Mouse (Mus musculus) thymus, adult 2 months (tissue): ENCODE measurements at regions not wholly inside any gene's neighbourhood (a gene's known extent, or its start where the extent isn't known, plus 50 kb on each side); places are given as distances from the start of the nearest gene placed in this dataset.

ENCODE experiments used
- CTCF ChIP-seq: fragments of 200-500 bp; IDR thresholded peaks from 2 replicates; pipeline ENCODE4 v1.5.1; 2012; ENCODE audit warnings: mild to moderate bottlenecking, control low read depth, low read length, moderate library complexity, borderline replicate concordance; ENCODE audit not compliant: control insufficient read depth, poor library complexity, insufficient read depth; ENCODE audit errors: extremely low read depth
- POLR2A ChIP-seq: fragments of 200-500 bp; IDR thresholded peaks from 2 replicates; pipeline ENCODE4 v1.6.1; 2012; ENCODE audit warnings: mild to moderate bottlenecking, low read length, control low read depth, moderate library complexity; ENCODE audit not compliant: control insufficient read depth, poor library complexity, insufficient read depth; ENCODE audit errors: extremely low read depth

DNA sequence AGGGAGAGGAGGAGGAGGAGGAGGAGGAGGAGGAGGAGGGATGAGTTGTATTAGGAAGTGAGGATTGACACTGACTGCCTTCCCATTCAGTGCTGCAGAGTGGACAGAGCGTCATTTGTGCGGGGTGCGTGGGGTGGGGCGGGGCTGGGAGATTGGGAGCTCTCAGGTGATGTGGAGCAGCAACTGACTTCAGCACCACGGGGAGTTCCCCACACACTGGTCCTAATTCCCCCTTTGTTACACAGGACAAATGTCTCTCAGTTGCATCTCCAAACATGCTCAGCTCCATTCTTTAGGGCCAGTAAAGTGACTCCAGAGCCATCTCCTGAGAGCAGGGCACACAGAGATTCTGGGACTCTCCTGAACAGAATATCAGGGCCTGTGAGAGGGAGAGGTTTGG is 118.5 kb upstream of the Zc3h12a start:
- TF ChIP-seq POLR2A (no peak), CTCF (no peak)
